Mouse (Mus musculus) kidney, adult 2 months (tissue): ENCODE results near the gene Trpm3.

Experiments used
- CTCF ChIP-seq: fragments of 200-500 bp; conservative IDR thresholded peaks from 2 replicates; pipeline ENCODE4 v1.5.1; 2011; ENCODE audit warnings: low read depth, mild to moderate bottlenecking, control low read depth, low read length, moderate library complexity, mixed read lengths; ENCODE audit not compliant: insufficient read depth, insufficient read length
- POLR2A ChIP-seq: fragments of 200-500 bp; IDR thresholded peaks from one replicate; pipeline ENCODE4 v1.6.1; 2011; ENCODE audit warnings: low read depth, low read length, control low read depth

DNA sequence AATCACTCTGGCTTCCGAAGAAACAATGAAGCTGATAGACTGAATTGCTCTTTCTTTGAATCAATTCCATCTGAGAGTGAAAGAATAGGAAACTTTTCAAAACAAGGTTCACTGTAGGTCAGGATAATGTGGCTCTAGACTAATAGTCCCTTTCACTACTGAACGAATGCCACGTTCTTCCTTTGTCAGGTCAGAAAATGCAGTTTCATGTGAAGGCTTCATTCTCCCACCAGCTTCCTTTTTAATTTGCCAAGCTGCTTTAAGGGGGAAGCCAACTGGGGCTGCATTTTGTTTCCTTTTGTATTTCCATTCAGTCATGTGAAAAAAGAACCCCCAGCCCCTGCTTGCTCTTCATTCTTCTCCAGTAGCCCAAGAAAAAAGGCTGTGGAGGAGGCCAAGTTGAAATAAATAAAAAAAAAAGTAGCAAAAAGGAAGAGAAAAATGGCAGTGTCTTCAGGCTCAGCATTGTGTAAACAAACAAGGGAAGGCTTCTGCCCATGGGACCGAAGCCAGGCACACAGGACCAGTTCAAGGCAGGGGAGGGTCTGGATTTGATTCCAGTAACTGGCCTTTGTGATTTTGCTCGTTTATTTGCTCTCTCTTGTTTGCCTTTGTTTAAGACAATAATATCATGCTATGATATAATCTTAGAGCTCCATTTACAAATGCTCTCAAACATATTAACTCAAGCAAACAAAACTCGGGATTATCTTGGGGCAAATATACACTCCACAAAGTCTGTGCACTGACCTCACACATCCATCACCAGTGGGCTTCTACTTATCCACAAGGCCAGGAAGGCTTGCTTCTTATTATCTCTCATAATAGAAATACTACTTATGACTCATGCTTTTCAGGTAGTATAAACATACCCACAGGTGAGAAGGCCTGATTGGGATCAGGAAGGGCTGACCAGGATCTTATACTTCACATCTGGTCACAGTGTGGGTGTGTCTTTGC, 702.5 kb downstream of the Trpm3 start:
- TF ChIP-seq CTCF (no peak), POLR2A (no peak)
